Mouse (Mus musculus) forebrain, embryonic 16.5 days (tissue): Measurements from ENCODE around the gene Olfr750. TPM values are rescaled to one million over a fixed set of nuclear protein-coding genes. Genes with fewer than 3 reads are reported as not detected.

Source experiments
- ATAC-seq: fragments of 200-750 bp; cut with Nextera tagmentation; 2 replicates; pipeline ENCODE4 v1.8.0; 2017; ENCODE audit warnings: mild to moderate bottlenecking, moderate library complexity
- H3K27ac ChIP-seq: fragments of 300-500 bp; sonication (generic); 2 replicates; pipeline ENCODE4 v1.5.1; 2014; ENCODE audit warnings: low read length, control low read depth
- H3K27me3 ChIP-seq: fragments of 300-500 bp; sonication (generic); replicated peaks from 2 replicates; pipeline ENCODE4 v1.6.1; 2014; ENCODE audit warnings: low read length; ENCODE audit not compliant: control insufficient read depth, insufficient read depth
- H3K36me3 ChIP-seq: fragments of 300-500 bp; sonication (generic); 2 replicates; pipeline ENCODE4 v1.6.1; 2014; ENCODE audit not compliant: control insufficient read depth, insufficient read depth
- H3K4me1 ChIP-seq: fragments of 300-500 bp; sonication (generic); replicated peaks from 2 replicates; pipeline ENCODE4 v1.6.1; 2014; ENCODE audit warnings: low read length; ENCODE audit not compliant: control insufficient read depth, insufficient read depth
- H3K4me2 ChIP-seq: fragments of 300-500 bp; sonication (generic); 2 replicates; pipeline ENCODE4 v1.6.1; 2014; ENCODE audit warnings: mild to moderate bottlenecking, low read length, control low read depth
- H3K4me3 ChIP-seq: fragments of 300-500 bp; sonication (generic); replicated peaks from 2 replicates; pipeline ENCODE4 v1.5.1; 2014; ENCODE audit warnings: mild to moderate bottlenecking, low read length, control low read depth
- H3K9ac ChIP-seq: fragments of 300-500 bp; sonication (generic); replicated peaks from 2 replicates; pipeline ENCODE4 v1.6.1; 2014; ENCODE audit warnings: low read depth, low read length, control low read depth
- H3K9me3 ChIP-seq: fragments of 300-500 bp; sonication (generic); 2 replicates; pipeline ENCODE4 v1.6.1; 2016; ENCODE audit warnings: low read length; ENCODE audit not compliant: control insufficient read depth
- WGBS: fragments of 180-500 bp; shearing (Covaris S2); extraction: QIAGEN DNeasy Blood & Tissue Kit; methylation state at CpG from one replicate; pipeline ENCODE4 v1.1.7; 2014; 5-methylcytosine and 5-hydroxymethylcytosine counted together
- polyA plus RNA-seq: library from polyadenylated mRNA; unstranded; fragments of >200 nt; fragmentation: Nextera tagmentation; extraction: Ambion mirVana; gene quantifications from 2 replicates; pipeline ENCODE4 v1.2.1, GENCODE M21; 2015

Gene Olfr750
- polyA plus RNA-seq, 1 experiment from 2014 or later = 0.04 TPM

- Histone ChIP-seq H3K27me3 (0 out of 2 replicates have a peak, but pooled peaks cover 2% of the 10 kb centered on the region), H3K4me1 (peaks cover 5% of the 10 kb centered on the region), H3K9ac (no peak within 1 kb of the TSS), H3K27ac (no peak within 1 kb of the TSS), H3K4me3 (no peak within 1 kb of the TSS), H3K4me2 (no peak within 1 kb of the TSS), H3K36me3 (no peaks in the 10 kb centered on the region), H3K9me3 (no peaks in the 10 kb centered on the region)
- no peak for ATAC-seq
- WGBS = 89% methylated on average over 2 of the region's 2 CpGs
Observed at GRCm38 (mm10) chr14:51050063-51050462, 24.2 kb downstream of the Olfr750 start, which contains the start of gene Rnase11. TSS of gene Rnase11 (minus strand) at chr14:51050163.

- 74% methylated on average over 5 of the region's 5 CpGs for WGBS
- no peak for ATAC-seq
- Histone ChIP-seq H3K9ac (no peak overlapping the region), H3K4me1 (no peaks in the 10 kb centered on the region), H3K4me2 (no peak overlapping the region), H3K36me3 (no peaks in the 10 kb centered on the region), H3K9me3 (no peaks in the 10 kb centered on the region), H3K27me3 (no peaks in the 10 kb centered on the region), H3K27ac (no peak overlapping the region), H3K4me3 (no peak overlapping the region)
Observed at GRCm38 (mm10) chr14:51047846-51048245, 26.4 kb downstream of the Olfr750 start.

GRCm38 (mm10) chr14:51041769-51042168 is 32.5 kb downstream of the Olfr750 start, which contains the start of gene Rnase9:
TSS of gene Rnase9 (minus strand) at chr14:51041869.
- Histone ChIP-seq H3K4me3 (no peak within 1 kb of the TSS), H3K4me2 (no peak within 1 kb of the TSS), H3K27me3 (no peaks in the 10 kb centered on the region), H3K27ac (no peak within 1 kb of the TSS), H3K4me1 (no peaks in the 10 kb centered on the region), H3K36me3 (no peaks in the 10 kb centered on the region), H3K9me3 (no peaks in the 10 kb centered on the region), H3K9ac (no peak within 1 kb of the TSS)
- WGBS = 62% methylated on average over 6 of the region's 6 CpGs
- ATAC-seq = no peak

GRCm38 (mm10) chr14:51036214-51036613 is 38.0 kb downstream of the Olfr750 start:
- Histone ChIP-seq H3K36me3 (no peaks in the 10 kb centered on the region), H3K4me1 (no peaks in the 10 kb centered on the region), H3K4me2 (no peak overlapping the region), H3K9ac (no peak overlapping the region), H3K9me3 (no peaks in the 10 kb centered on the region), H3K27ac (no peak overlapping the region), H3K4me3 (no peak overlapping the region), H3K27me3 (no peaks in the 10 kb centered on the region)
- no peak for ATAC-seq
- WGBS = 78% methylated on average over 4 of the region's 4 CpGs

GRCm38 (mm10) chr14:51035206-51035605 is 39.0 kb downstream of the Olfr750 start:
- no peak overlapping the region for H3K4me3 ChIP-seq
- no peak overlapping the region for H3K4me2 ChIP-seq
- no peaks in the 10 kb centered on the region for H3K9me3 ChIP-seq
- H3K27me3 ChIP-seq = no peaks in the 10 kb centered on the region
- ATAC-seq = no peak
- H3K27ac ChIP-seq = no peak overlapping the region
- 73% methylated on average over 1 of the region's 1 CpGs for WGBS
- H3K4me1 ChIP-seq = no peaks in the 10 kb centered on the region
- H3K36me3 ChIP-seq = no peaks in the 10 kb centered on the region
- H3K9ac ChIP-seq = no peak overlapping the region

GRCm38 (mm10) chr14:51027387-51028155 is 46.7 kb downstream of the Olfr750 start:
- Histone ChIP-seq H3K9me3 (no peaks in the 10 kb centered on the region), H3K4me2 (no peak overlapping the region), H3K9ac (no peak overlapping the region), H3K4me3 (no peak overlapping the region), H3K4me1 (no peaks in the 10 kb centered on the region), H3K36me3 (no peaks in the 10 kb centered on the region), H3K27me3 (no peaks in the 10 kb centered on the region), H3K27ac (no peak overlapping the region)
- WGBS = 55% methylated on average over 3 of the region's 3 CpGs
- no peak for ATAC-seq

GRCm38 (mm10) chr14:51026391-51027133 is 47.7 kb downstream of the Olfr750 start:
- Histone ChIP-seq H3K4me3 (no peak overlapping the region), H3K36me3 (no peaks in the 10 kb centered on the region), H3K9me3 (no peaks in the 10 kb centered on the region), H3K27me3 (no peaks in the 10 kb centered on the region), H3K4me1 (no peaks in the 10 kb centered on the region), H3K4me2 (no peak overlapping the region), H3K9ac (no peak overlapping the region), H3K27ac (no peak overlapping the region)
- 36% methylated on average over 5 of the region's 5 CpGs for WGBS
- ATAC-seq = peak; percentile 75

- Histone ChIP-seq H3K9me3 (no peaks in the 10 kb centered on the region), H3K27ac (no peak overlapping the region), H3K4me1 (no peaks in the 10 kb centered on the region), H3K27me3 (no peaks in the 10 kb centered on the region), H3K36me3 (no peaks in the 10 kb centered on the region), H3K9ac (no peak overlapping the region), H3K4me2 (no peak overlapping the region), H3K4me3 (no peak overlapping the region)
- no peak for ATAC-seq
- 65% methylated on average over 1 of the region's 1 CpGs for WGBS
Observed at GRCm38 (mm10) chr14:51024820-51025219, 49.4 kb downstream of the Olfr750 start.

- Histone ChIP-seq H3K4me1 (no peaks in the 10 kb centered on the region), H3K27ac (no peak overlapping the region), H3K9me3 (no peaks in the 10 kb centered on the region), H3K27me3 (no peaks in the 10 kb centered on the region), H3K36me3 (no peaks in the 10 kb centered on the region), H3K4me3 (no peak overlapping the region), H3K9ac (no peak overlapping the region), H3K4me2 (no peak overlapping the region)
- ATAC-seq = no peak
- WGBS = 80% methylated on average over 4 of the region's 4 CpGs
Observed at GRCm38 (mm10) chr14:51023457-51023856, 50.8 kb downstream of the Olfr750 start.
